Comparison of ENCODE assay signal across 24 mouse cellular contexts in genomic region chr1:36871238-36871637, GRCm38 (mm10).
DNase-seq lines count a peak whose midpoint lies in the region; ATAC-seq and TF ChIP-seq lines count a peak whose summit lies in the region.
"Had no signal": no experiment of that assay in that cellular context is flagged by ENCODE, and none has a peak within 500 bp of the region (broad histone marks: within the 10 kb centered on the region; RNA-seq: fewer than 3 reads in every experiment).

No protein-coding gene starts in this region.

- H3K79me2 ChIP-seq in liver, adult 2 months (ENCODE audit: control insufficient read depth, insufficient read depth, low read length): peaks cover 8% of the 10 kb centered on the region; the same call in 1 of the 2 replicates
- no peaks in the 10 kb centered on the region; the same call in 1 of the 2 replicates for H3K79me2 ChIP-seq in MEL (ENCODE audit: control insufficient read depth, insufficient read depth, low read length, poor library complexity)

- WGBS in liver, adult 2 months: 15% methylated on average over 4 of the region's 4 CpGs
- WGBS in stomach, embryonic 15.5 days: 44% methylated on average over 4 of the region's 4 CpGs
- 76% methylated on average over 4 of the region's 4 CpGs for WGBS in midbrain, embryonic 10.5 days

- TF ChIP-seq CTCF in liver, adult 2 months (IDR thresholded peaks at IDR 0.05; ENCODE audit: low read depth, low read length): no peak
- no peak for TF ChIP-seq CTCF in MEL (IDR thresholded peaks at IDR 0.05 in 2 of 3, conservative IDR thresholded peaks at IDR 0.05 in 1 of 3; ENCODE audit: control insufficient read depth in 1 of 3, insufficient read depth in 1 of 3, low read depth in 2 of 3, low read length in 3 of 3, poor library complexity in 1 of 3, severe bottlenecking in 1 of 3)
- no peak for TF ChIP-seq CTCF in gastrocnemius, adult 2 months (IDR thresholded peaks at IDR 0.05)

- H3K4me2 ChIP-seq in stomach, embryonic 15.5 days: no peak overlapping the region
- H3K4me2 ChIP-seq: embryonic facial prominence, embryonic 13.5 days; forebrain, embryonic 12.5 days; forebrain, embryonic 15.5 days; heart, embryonic 11.5 days; hindbrain, embryonic 12.5 days; hindbrain, embryonic 15.5 days had no signal

- intact Hi-C loops in gastrocnemius, adult 2 months (cut with DNase I): no loop called here

- no peak overlapping the region for H3K9ac ChIP-seq in liver, adult 2 months (ENCODE audit: low read depth, low read length)
- no peak overlapping the region; the same call in 1 of the 2 replicates for H3K9ac ChIP-seq in MEL (ENCODE audit: control insufficient read depth, low read depth, low read length, poor library complexity, severe bottlenecking)
- no peak overlapping the region for H3K9ac ChIP-seq in stomach, embryonic 15.5 days
- H3K9ac ChIP-seq: embryonic facial prominence, embryonic 13.5 days; forebrain, embryonic 12.5 days; forebrain, embryonic 15.5 days; hindbrain, embryonic 12.5 days; hindbrain, embryonic 15.5 days had no signal

- H3K4me3 ChIP-seq in liver, adult 2 months (ENCODE audit: insufficient read depth, low read depth, low read length): no peak overlapping the region
- no peak overlapping the region for H3K4me3 ChIP-seq in MEL (ENCODE audit: control insufficient read depth in 1 of 2, insufficient read depth in 1 of 2, low read depth in 2 of 2, low read length in 2 of 2)
- no peak overlapping the region for H3K4me3 ChIP-seq in stomach, embryonic 15.5 days (replicated peaks)
- no peak overlapping the region for H3K4me3 ChIP-seq in gastrocnemius, adult 2 months
- no peak overlapping the region for H3K4me3 ChIP-seq in midbrain, embryonic 10.5 days
- H3K4me3 ChIP-seq: embryonic facial prominence, embryonic 10.5 days; embryonic facial prominence, embryonic 13.5 days; erythroblast, embryonic 14.5 days; forebrain, embryonic 12.5 days; forebrain, embryonic 15.5 days; hindbrain, embryonic 12.5 days; hindbrain, embryonic 15.5 days had no signal

- no peaks in the 10 kb centered on the region for H3K9me3 ChIP-seq in MEL (replicated peaks; ENCODE audit: insufficient read depth, low read length)
- no peaks in the 10 kb centered on the region for H3K9me3 ChIP-seq in stomach, embryonic 15.5 days
- no peaks in the 10 kb centered on the region for H3K9me3 ChIP-seq in midbrain, embryonic 10.5 days (replicated peaks)
- H3K9me3 ChIP-seq: embryonic facial prominence, embryonic 10.5 days; embryonic facial prominence, embryonic 13.5 days; forebrain, embryonic 12.5 days; forebrain, embryonic 15.5 days; hindbrain, embryonic 12.5 days; hindbrain, embryonic 15.5 days had no signal

- peaks cover 6% of the 10 kb centered on the region; the same call in 1 of the 2 replicates for H3K36me3 ChIP-seq in liver, adult 2 months (ENCODE audit: control insufficient read depth, insufficient read depth, low read length)
- peaks cover 7 to 22% of the 10 kb centered on the region in 2 experiments for H3K36me3 ChIP-seq in MEL (ENCODE audit: control insufficient read depth in 1 of 2, insufficient read depth in 2 of 2, low read length in 2 of 2)
- no peaks in the 10 kb centered on the region for H3K36me3 ChIP-seq in stomach, embryonic 15.5 days
- H3K36me3 ChIP-seq in midbrain, embryonic 10.5 days: peaks cover 24% of the 10 kb centered on the region
- H3K36me3 ChIP-seq: forebrain, embryonic 15.5 days had no signal

- peak; percentile 43 for DNase-seq in liver, adult 2 months (ENCODE audit: extremely low read depth, low read depth, low spot score)
- DNase-seq in liver (no peak), MEL (ENCODE audit: low read depth, low spot score) (peak; percentile 28)
- no peak for DNase-seq in gastrocnemius, adult 2 months
- no peak for DNase-seq in midbrain, embryonic 10.5 days (ENCODE audit: low spot score)
- DNase-seq: adrenal gland, postnatal 14 days; cerebellum, adult 11-12 months; cerebellum, adult 8-10 months; cerebellum, postnatal 10 days; cerebellum, postnatal 36 days; embryo, embryonic 11 days; gastrocnemius, postnatal 10 days; gastrocnemius, postnatal 36 days; heart, adult 11 months had no signal

- no peak for ATAC-seq in stomach, embryonic 15.5 days (ENCODE audit: insufficient read depth, low FRiP score, low read depth)
- ATAC-seq: forebrain, embryonic 15.5 days; Patski had no signal

- H3K27me3 ChIP-seq in liver, adult 2 months (ENCODE audit: control insufficient read depth, insufficient read depth, low read length): no peaks in the 10 kb centered on the region
- H3K27me3 ChIP-seq in MEL (ENCODE audit: control insufficient read depth in 1 of 2, insufficient read depth in 2 of 2, low read length in 2 of 2): no peaks in the 10 kb centered on the region
- H3K27me3 ChIP-seq in stomach, embryonic 15.5 days (replicated peaks): no peaks in the 10 kb centered on the region
- no peaks in the 10 kb centered on the region for H3K27me3 ChIP-seq in midbrain, embryonic 10.5 days (ENCODE audit: low read depth, poor library complexity, severe bottlenecking)
- H3K27me3 ChIP-seq: embryonic facial prominence, embryonic 13.5 days; forebrain, embryonic 12.5 days; forebrain, embryonic 15.5 days; hindbrain, embryonic 12.5 days; hindbrain, embryonic 15.5 days; Patski had no signal

- H3K4me1 ChIP-seq in liver, adult 2 months (ENCODE audit: control insufficient read depth, insufficient read depth, low read length): peaks cover 7% of the 10 kb centered on the region
- peaks cover 11 to 20% of the 10 kb centered on the region in 2 experiments for H3K4me1 ChIP-seq in MEL (ENCODE audit: control insufficient read depth in 1 of 2, insufficient read depth in 2 of 2, low read length in 2 of 2)
- H3K4me1 ChIP-seq in stomach, embryonic 15.5 days: no peaks in the 10 kb centered on the region; the same call in 1 of the 2 replicates
- H3K4me1 ChIP-seq in midbrain, embryonic 10.5 days: peaks cover 12% of the 10 kb centered on the region
- H3K4me1 ChIP-seq: embryonic facial prominence, embryonic 10.5 days; embryonic facial prominence, embryonic 13.5 days; forebrain, embryonic 15.5 days; hindbrain, embryonic 12.5 days; hindbrain, embryonic 15.5 days had no signal

- TF ChIP-seq RAD21 in MEL (IDR thresholded peaks at IDR 0.05; ENCODE audit: low read depth, low read length): no peak

- TF ChIP-seq POLR2A in liver, adult 2 months (IDR thresholded peaks at IDR 0.05; ENCODE audit: extremely low read depth, insufficient read depth, low read length): no peak
- no peak for TF ChIP-seq POLR2A in MEL (IDR thresholded peaks at IDR 0.05; ENCODE audit: control insufficient read depth in 1 of 2, insufficient read depth in 1 of 2, low read depth in 1 of 2, low read length in 2 of 2, poor library complexity in 1 of 2)

- no peak overlapping the region; the same call in 1 of the 2 replicates for H3K27ac ChIP-seq in liver, adult 2 months (replicated peaks; ENCODE audit: insufficient read depth, low read depth, low read length)
- H3K27ac ChIP-seq in MEL (ENCODE audit: control insufficient read depth, low read depth, low read length): peak overlapping the region; percentile 45
- peak overlapping the region; percentile 23; the same call in 1 of the 2 replicates for H3K27ac ChIP-seq in stomach, embryonic 15.5 days
- H3K27ac ChIP-seq in gastrocnemius, adult 2 months: no peak overlapping the region
- no peak overlapping the region for H3K27ac ChIP-seq in midbrain, embryonic 10.5 days (replicated peaks)
- H3K27ac ChIP-seq: embryonic facial prominence, embryonic 10.5 days; embryonic facial prominence, embryonic 13.5 days; forebrain, embryonic 12.5 days; forebrain, embryonic 15.5 days; hindbrain, embryonic 12.5 days; hindbrain, embryonic 15.5 days had no signal

- peak; percentile 20 to 39; a peak in 1 of 4 replicates for TF ChIP-seq EP300 in MEL (IDR thresholded peaks at IDR 0.05; ENCODE audit: low read depth in 1 of 2, low read length in 2 of 2)

TF ChIP-seq in MEL, 35 proteins besides CTCF, POLR2A, EP300 and RAD21:
- TF ChIP-seq USF1 (IDR thresholded peaks at IDR 0.05; ENCODE audit: low read depth, low read length) (no peak), TAL1 (IDR thresholded peaks at IDR 0.05; ENCODE audit: low read length) (no peak), MEF2A (IDR thresholded peaks at IDR 0.05; ENCODE audit: extremely low read depth, insufficient replicate concordance, low read depth, low read length, poor library complexity, severe bottlenecking) (no peak), ZMIZ1 (IDR thresholded peaks at IDR 0.05; ENCODE audit: low read depth, low read length) (no peak), ETS1 (IDR thresholded peaks at IDR 0.05; ENCODE audit: low read depth, low read length) (peak; percentile 50; the same call in 1 of the 2 replicates), TBP (IDR thresholded peaks at IDR 0.05; ENCODE audit: low read depth, low read length) (no peak), POLR2AphosphoS2 (IDR thresholded peaks at IDR 0.05; ENCODE audit: low read length) (no peak), TCF12 (IDR thresholded peaks at IDR 0.05; ENCODE audit: low read depth, low read length) (peak; percentile 43; the same call in 1 of the 2 replicates)

Comparison
In these comparisons a context has a peak if more than half of its experiments do, and no peak if none do; other contexts are left out.
1. DNase-seq: peak in liver, adult 2 months (single experiment) and MEL (single experiment); none in liver (single experiment), gastrocnemius, adult 2 months (single experiment) and midbrain, embryonic 10.5 days (single experiment).
2. H3K27ac ChIP-seq: peak in MEL (single experiment) and stomach, embryonic 15.5 days (single experiment); none in liver, adult 2 months (single experiment), gastrocnemius, adult 2 months (single experiment) and midbrain, embryonic 10.5 days (single experiment).